Mouse (Mus musculus) forebrain, embryonic 13.5 days (tissue): ENCODE measurements at regions not wholly inside any gene's neighbourhood (a gene's known extent, or its start where the extent isn't known, plus 50 kb on each side); places are given as distances from the start of the nearest gene placed in this dataset.

Source experiments
- ATAC-seq: fragments of 200-750 bp; cut with Nextera tagmentation; 2 replicates; pipeline ENCODE4 v1.8.0; 2017
- H3K27ac ChIP-seq: fragments of 300-500 bp; sonication (generic); 2 replicates; pipeline ENCODE4 v1.5.1; 2015; ENCODE audit warnings: inconsistent platforms, mild to moderate bottlenecking, moderate library complexity
- H3K27me3 ChIP-seq: fragments of 300-500 bp; sonication (generic); 2 replicates; pipeline ENCODE4 v1.6.1; 2015; ENCODE audit warnings: mild to moderate bottlenecking, inconsistent platforms
- H3K36me3 ChIP-seq: fragments of 300-500 bp; sonication (generic); 2 replicates; pipeline ENCODE4 v1.6.1; 2015; ENCODE audit warnings: mild to moderate bottlenecking, inconsistent platforms; ENCODE audit not compliant: poor library complexity, severe bottlenecking
- H3K4me1 ChIP-seq: fragments of 300-500 bp; sonication (generic); 2 replicates; pipeline ENCODE4 v1.6.1; 2015; ENCODE audit warnings: inconsistent platforms
- H3K4me2 ChIP-seq: fragments of 300-500 bp; sonication (generic); 2 replicates; pipeline ENCODE4 v1.6.1; 2015; ENCODE audit warnings: inconsistent platforms, mild to moderate bottlenecking, moderate library complexity
- H3K4me3 ChIP-seq: fragments of 300-500 bp; sonication (generic); 2 replicates; pipeline ENCODE4 v1.5.1; 2015; ENCODE audit warnings: mild to moderate bottlenecking, inconsistent platforms
- H3K9ac ChIP-seq: fragments of 300-500 bp; sonication (generic); 2 replicates; pipeline ENCODE4 v1.6.1; 2015; ENCODE audit warnings: mild to moderate bottlenecking, inconsistent platforms
- H3K9me3 ChIP-seq: fragments of 300-500 bp; sonication (generic); replicated peaks from 2 replicates; pipeline ENCODE4 v1.6.1; 2016; ENCODE audit warnings: inconsistent platforms
- WGBS: fragments of 180-500 bp; shearing (Covaris S2); methylation state at CpG from one replicate; pipeline ENCODE4 v1.1.7; 2015; 5-methylcytosine and 5-hydroxymethylcytosine counted together

DNA sequence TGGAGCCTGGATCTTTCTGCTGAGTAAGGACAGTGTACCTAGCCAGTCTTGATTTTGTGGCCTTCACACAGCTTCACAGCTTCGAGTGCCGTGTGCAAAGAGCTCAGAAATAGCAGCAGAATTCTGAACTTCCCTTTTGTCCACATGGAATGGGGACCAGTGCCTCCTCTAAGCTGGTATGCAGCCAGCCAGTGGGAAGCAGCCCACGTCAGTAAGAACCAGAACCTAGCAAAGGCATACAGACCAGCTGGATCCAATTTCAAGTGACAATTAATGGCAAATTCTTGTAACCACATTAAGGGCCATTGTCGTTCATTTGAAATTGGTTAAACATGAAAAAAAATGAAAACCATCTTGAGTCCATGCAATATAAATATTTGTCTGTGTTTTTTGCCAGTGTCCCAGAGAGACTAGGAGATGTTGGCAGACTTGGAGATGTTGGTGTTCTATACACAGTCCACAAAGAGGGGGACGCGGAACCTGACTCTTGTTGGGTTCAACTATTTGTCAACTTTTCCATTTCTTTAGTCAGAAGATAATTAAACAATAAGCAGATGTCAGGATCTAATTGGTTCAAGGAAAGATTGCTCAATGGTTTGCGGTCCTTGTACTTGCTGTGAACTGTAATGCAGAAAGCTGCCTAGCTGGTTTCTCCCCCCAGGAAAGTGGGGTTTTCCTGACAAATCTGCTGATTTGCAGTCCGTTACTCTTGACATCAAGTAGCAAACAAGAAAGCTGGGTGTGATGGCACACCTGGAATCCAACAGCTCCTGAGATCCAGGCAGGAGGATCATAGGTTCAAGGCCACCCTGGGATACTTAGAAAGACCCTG, 125.1 kb downstream of the Rplp1 start:
- Histone ChIP-seq H3K4me1 (0 out of 2 replicates have a peak, but pooled peaks cover 4% of the 10 kb centered on the region), H3K27me3 (no peaks in the 10 kb centered on the region), H3K27ac (no peak overlapping the region), H3K9ac (no peak overlapping the region), H3K9me3 (0 out of 2 replicates have a peak, but pooled peaks cover 5% of the 10 kb centered on the region), H3K4me2 (no peak overlapping the region), H3K4me3 (no peak overlapping the region), H3K36me3 (no peaks in the 10 kb centered on the region)
- ATAC-seq, result no peak
- WGBS, result 81% methylated on average over 8 of the region's 8 CpGs

DNA sequence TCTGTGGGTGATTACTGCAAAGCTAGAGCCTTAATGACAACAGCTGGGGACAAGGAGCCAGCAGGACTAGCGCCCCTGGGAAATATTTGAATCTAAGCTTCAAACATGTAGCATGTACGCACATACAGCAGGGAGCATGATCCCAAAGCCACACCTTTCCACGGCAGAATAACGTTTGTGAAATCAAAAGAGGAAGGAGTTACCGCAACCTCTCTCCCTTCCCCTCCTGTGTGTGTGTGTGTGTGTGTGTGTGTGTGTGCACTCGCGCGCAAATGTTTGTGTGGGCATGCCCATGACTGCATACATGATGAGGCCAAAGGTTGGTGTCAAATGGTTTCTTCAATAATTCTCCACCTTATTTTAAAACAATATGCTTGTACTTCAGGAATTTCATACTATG, 132.9 kb downstream of the Rplp1 start:
- no peak overlapping the region for H3K4me3 ChIP-seq
- no peak overlapping the region for H3K9ac ChIP-seq
- no peaks in the 10 kb centered on the region for H3K27me3 ChIP-seq
- H3K4me1 ChIP-seq, result no peaks in the 10 kb centered on the region
- no peak overlapping the region for H3K4me2 ChIP-seq
- no peak overlapping the region for H3K27ac ChIP-seq
- no peak for ATAC-seq
- no peaks in the 10 kb centered on the region for H3K9me3 ChIP-seq
- WGBS, result 94% methylated on average over 8 of the region's 8 CpGs
- no peaks in the 10 kb centered on the region for H3K36me3 ChIP-seq

DNA sequence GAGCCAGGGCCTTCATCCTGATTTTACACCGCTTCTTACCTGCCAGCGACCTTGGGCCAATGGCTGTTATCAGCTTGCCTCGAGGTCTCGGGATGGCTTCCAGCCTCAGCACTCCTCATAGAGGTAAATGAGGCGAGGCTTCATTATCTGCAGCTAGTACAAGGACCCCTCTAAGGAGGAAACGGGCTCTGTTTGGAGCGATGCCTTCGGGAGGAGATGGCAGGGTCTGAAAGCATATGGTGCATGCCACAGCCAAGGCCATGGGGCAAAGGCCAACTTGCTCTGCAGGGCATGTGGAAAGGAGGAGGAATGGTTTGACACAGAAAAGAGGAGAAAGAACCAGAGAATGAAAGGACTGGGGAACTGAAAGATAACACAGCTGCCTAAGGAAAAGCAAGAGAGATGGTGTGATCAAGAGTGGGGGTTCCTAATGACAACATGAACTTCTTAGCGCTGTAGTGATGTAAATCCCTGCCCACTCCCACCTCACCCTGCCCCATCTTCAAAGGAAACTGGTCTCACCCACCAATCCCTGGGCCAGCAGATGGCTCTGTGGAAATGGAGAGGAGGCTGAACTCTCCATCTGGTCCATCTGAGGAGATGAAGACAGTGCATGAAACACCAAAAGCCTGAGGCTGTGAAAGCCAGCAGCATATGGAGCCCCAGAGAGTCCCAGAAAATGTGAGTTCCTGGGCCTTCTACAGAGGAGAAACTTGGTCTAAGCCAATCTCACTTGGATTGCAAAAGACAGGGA, 134.0 kb downstream of the Rplp1 start:
- Histone ChIP-seq H3K27me3 (no peaks in the 10 kb centered on the region), H3K4me3 (no peak overlapping the region), H3K4me2 (no peak overlapping the region), H3K27ac (no peak overlapping the region), H3K4me1 (no peaks in the 10 kb centered on the region), H3K9ac (no peak overlapping the region), H3K36me3 (no peaks in the 10 kb centered on the region), H3K9me3 (no peaks in the 10 kb centered on the region)
- ATAC-seq, result no peak
- WGBS, result 86% methylated on average over 9 of the region's 9 CpGs

DNA sequence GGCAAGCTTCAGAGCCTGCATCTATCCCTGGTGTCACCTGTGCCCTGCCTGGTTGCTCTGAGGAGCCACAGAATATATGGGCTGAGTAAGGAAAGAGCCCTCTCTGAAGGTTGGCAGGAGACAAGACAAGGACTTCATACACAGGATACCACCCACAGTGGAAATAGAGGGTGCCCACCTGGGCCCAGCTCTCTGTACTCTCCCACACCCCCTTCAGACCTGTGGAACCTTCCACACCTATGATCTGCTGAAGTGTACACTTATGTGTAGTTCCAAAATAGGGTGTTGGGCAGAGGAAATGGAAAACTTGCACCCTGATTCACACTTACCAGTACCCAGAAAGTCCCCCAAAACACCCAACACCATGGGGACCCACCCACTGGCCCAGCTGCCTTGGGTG, 135.2 kb downstream of the Rplp1 start:
- Histone ChIP-seq H3K27me3 (no peaks in the 10 kb centered on the region), H3K9ac (no peak overlapping the region), H3K4me3 (no peak overlapping the region), H3K36me3 (no peaks in the 10 kb centered on the region), H3K4me2 (no peak overlapping the region), H3K9me3 (no peaks in the 10 kb centered on the region), H3K4me1 (no peaks in the 10 kb centered on the region), H3K27ac (no peak overlapping the region)
- ATAC-seq, result no peak

DNA sequence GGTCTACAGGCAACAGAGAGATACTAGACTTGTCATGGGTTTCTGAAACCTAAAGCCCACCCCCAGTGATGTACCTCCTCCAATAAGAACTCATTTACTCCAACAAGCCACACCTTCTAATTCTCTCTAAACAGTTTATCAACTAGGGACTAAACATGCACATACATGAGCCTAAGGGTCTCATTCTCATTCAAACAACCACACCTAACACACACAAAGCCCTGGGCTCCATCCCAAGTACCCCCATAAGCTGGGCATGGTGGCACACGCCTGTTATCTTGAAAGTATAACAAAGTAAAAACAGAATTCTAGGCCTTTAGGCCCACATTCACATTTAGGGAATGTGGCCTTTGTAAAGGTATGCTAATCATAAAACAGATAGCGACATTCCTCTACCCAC, 137.9 kb downstream of the Rplp1 start:
- Histone ChIP-seq H3K4me2 (no peak overlapping the region), H3K27ac (no peak overlapping the region), H3K9me3 (no peaks in the 10 kb centered on the region), H3K9ac (no peak overlapping the region), H3K4me1 (no peaks in the 10 kb centered on the region), H3K27me3 (no peaks in the 10 kb centered on the region), H3K4me3 (no peak overlapping the region), H3K36me3 (no peaks in the 10 kb centered on the region)
- 92% methylated on average over 2 of the region's 2 CpGs for WGBS
- no peak for ATAC-seq

DNA sequence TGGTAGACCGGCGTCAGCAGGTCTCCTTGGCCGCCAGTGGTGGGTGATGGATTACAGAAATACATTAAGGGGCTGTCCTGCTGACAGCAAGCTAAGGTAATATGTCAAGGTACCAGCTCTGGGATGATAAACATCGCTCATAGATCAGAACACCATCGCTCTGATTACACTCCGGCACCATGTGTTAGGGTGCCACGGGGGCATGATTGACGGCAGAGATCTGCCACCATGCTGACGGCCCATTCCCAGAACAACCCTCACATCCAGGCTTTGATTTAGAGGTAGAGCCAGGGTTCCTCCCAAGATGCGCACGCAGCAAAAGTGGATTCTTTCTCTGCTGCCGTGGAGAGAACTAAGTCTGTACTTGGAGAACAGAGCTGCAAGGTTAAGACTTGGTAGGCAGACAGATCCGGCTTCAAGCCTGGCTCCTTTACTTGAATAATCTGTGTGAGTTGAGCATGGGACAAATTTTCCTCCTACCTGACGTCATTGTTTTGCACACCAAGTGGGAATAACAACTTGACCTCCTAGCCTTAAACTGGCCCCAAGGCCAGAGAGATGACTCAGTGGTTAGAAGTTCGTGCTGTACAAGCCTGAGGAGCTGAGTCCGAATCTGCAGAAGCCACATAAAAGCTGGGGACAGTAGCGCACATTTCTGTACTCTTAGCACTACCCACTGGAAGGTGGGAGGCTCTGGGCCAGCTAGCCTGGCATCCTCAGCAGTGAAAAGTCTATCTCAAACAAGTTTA, 144.0 kb downstream of the Rplp1 start:
- Histone ChIP-seq H3K4me1 (no peaks in the 10 kb centered on the region), H3K4me3 (no peak overlapping the region), H3K9ac (no peak overlapping the region), H3K27ac (no peak overlapping the region), H3K27me3 (no peaks in the 10 kb centered on the region), H3K9me3 (no peaks in the 10 kb centered on the region), H3K4me2 (no peak overlapping the region), H3K36me3 (no peaks in the 10 kb centered on the region)
- 92% methylated on average over 17 of the region's 17 CpGs for WGBS
- no peak for ATAC-seq

DNA sequence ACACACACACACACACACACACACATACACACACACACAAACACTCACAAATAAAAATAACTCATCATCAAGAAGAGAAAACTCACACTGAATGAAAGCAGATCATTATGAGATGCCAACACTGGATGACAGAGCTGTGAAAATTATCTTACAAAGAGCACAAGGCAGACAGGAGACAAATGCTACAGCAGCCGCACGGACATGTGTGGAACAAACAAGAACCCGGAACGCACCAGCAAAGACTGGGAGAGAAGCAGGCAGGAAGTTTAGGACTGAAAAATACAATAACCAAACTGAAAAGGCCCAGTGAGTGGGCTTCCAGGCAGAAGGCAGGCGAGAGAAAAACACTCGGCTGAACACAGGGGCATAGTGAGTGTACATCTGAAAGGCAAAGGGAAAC, 148.2 kb downstream of the Rplp1 start:
- Histone ChIP-seq H3K36me3 (no peaks in the 10 kb centered on the region), H3K27ac (no peak overlapping the region), H3K4me3 (no peak overlapping the region), H3K9me3 (no peaks in the 10 kb centered on the region), H3K4me1 (no peaks in the 10 kb centered on the region), H3K27me3 (no peaks in the 10 kb centered on the region), H3K9ac (no peak overlapping the region), H3K4me2 (no peak overlapping the region)
- whole genome bisulfite sequencing, result 74% methylated on average over 6 of the region's 6 CpGs
- no peak for ATAC-seq

DNA sequence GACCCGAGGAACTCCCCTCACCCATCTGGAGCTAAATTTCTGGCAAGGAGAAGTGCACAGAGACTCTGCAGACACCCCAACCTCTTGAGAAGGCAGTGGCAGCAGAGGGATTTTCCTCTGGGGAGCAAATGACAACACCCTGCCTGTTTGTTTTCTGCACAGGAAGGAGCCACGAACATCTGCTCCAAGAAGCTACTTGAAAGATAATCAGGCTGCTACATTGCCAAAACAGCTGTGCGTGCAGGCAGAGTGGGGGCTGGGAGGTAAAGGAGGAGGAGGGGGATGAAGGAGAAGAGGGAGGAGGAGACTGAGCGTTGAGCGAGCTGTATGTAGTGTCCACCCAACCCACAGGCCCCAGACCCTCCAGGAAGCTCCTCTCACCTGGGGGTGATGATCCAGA, 149.0 kb downstream of the Rplp1 start:
- no peaks in the 10 kb centered on the region for H3K36me3 ChIP-seq
- H3K9me3 ChIP-seq, result no peaks in the 10 kb centered on the region
- no peak overlapping the region for H3K4me3 ChIP-seq
- H3K9ac ChIP-seq, result no peak overlapping the region
- ATAC-seq, result no peak
- no peaks in the 10 kb centered on the region for H3K27me3 ChIP-seq
- H3K27ac ChIP-seq, result no peak overlapping the region
- H3K4me1 ChIP-seq, result no peaks in the 10 kb centered on the region
- WGBS, result 54% methylated on average over 5 of the region's 5 CpGs
- no peak overlapping the region for H3K4me2 ChIP-seq

DNA sequence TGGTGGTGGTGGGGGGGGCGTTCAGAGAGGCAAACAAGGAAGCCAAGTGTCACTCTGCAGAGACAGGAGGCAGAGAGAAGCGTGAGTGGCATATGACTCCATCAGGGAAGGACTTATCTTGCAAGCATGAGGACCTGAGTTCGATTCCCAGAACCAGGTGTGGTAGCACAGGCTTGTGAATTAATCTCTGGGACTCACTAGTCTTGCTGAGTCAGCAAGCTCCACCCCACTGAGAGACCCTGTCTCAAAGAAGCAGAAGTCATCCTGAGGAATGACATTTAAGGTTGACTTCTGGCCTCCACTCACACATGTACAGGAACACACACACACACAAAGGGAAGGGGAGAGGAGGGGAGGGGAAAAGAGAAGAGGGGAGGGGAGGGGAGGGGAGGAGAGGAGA, 156.5 kb downstream of the Rplp1 start:
- 0 out of 2 replicates have a peak, but pooled peaks cover 3% of the 10 kb centered on the region for H3K27me3 ChIP-seq
- H3K4me3 ChIP-seq, result no peak overlapping the region
- peaks cover 35% of the 10 kb centered on the region for H3K4me1 ChIP-seq
- ATAC-seq, result no peak
- H3K9ac ChIP-seq, result no peak overlapping the region
- no peak overlapping the region for H3K4me2 ChIP-seq
- WGBS, result 98% methylated on average over 3 of the region's 3 CpGs
- no peaks in the 10 kb centered on the region for H3K9me3 ChIP-seq
- no peaks in the 10 kb centered on the region for H3K36me3 ChIP-seq
- no peak overlapping the region for H3K27ac ChIP-seq

DNA sequence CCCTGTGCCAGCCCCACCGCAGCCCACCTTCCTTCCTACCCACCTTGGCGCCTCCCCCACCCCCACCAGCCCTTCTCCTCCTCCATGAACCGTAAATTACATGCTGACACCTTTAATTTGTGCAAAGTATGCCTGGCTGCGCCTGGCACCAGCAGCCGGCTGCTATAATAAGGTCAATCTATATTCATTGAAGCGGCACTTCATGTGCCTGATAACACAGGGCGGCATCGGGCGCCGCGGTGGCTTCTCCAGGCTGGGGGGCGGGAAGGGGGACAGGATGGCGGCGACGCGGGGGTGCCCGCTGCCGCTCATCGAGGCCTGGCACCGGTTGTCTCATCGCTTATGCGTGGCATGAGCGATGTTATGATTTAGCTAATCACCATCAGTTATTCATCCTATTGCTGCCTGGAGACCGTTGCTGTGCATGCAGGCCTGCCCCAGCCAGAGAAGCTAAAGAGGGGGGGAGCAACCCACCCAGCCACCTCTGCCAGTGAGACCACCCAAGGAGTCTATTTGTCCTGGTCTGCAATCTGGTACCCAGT, 157.5 kb downstream of the Rplp1 start:
- peak; percentile 88 for ATAC-seq
- H3K4me1 ChIP-seq, result peaks cover 35% of the 10 kb centered on the region

DNA sequence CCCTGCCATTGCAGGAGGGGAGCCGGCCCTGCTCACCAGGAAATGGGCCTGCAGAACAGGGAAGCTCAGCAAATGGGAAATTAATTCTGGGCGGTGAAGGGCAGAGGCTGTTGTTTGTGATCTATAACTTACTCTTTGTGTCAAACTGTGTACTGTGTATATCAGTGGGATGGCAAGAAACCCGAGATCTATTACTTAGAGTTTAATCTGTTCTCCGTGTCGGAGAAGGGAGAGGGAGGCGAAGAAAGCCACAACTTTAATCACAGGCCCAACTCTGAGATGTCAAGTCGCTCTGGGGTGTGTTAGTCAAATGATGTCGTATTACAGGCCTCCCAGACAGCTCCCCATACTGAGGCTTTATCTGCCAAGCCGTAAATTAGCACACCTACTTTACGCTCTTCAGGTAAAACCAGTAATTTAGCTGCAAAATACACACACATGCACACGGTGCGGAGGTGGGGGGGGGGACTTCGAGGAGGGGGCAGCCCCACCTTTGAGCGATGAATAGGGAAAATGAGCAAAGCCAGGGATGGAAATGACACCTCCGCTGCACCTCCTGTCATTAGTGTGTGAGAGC, 158.0 kb downstream of the Rplp1 start:
- peak; percentile 55 for ATAC-seq
- H3K36me3 ChIP-seq, result no peaks in the 10 kb centered on the region
- H3K9ac ChIP-seq, result no peak overlapping the region
- H3K9me3 ChIP-seq, result no peaks in the 10 kb centered on the region
- 65% methylated on average over 15 of the region's 15 CpGs for WGBS
- H3K27ac ChIP-seq, result peak overlapping the region; percentile 57
- no peak overlapping the region for H3K4me3 ChIP-seq
- H3K4me2 ChIP-seq, result peak overlapping the region; percentile 43
- peaks cover 35% of the 10 kb centered on the region for H3K4me1 ChIP-seq
- 0 out of 2 replicates have a peak, but pooled peaks cover 3% of the 10 kb centered on the region for H3K27me3 ChIP-seq

More for the DNA sequence above, 157.5 kb downstream of the Rplp1 start:
- Histone ChIP-seq H3K4me2 (peak overlapping the region; percentile 43), H3K9me3 (no peaks in the 10 kb centered on the region), H3K4me3 (no peak overlapping the region), H3K27me3 (0 out of 2 replicates have a peak, but pooled peaks cover 3% of the 10 kb centered on the region), H3K27ac (peak overlapping the region; percentile 57), H3K36me3 (no peaks in the 10 kb centered on the region), H3K9ac (no peak overlapping the region; the same call in 1 of the 2 replicates)
- WGBS, result 42% methylated on average over 24 of the region's 24 CpGs
